Comparison of ENCODE assay signal across 14 mouse cellular contexts in the genomic region with DNA sequence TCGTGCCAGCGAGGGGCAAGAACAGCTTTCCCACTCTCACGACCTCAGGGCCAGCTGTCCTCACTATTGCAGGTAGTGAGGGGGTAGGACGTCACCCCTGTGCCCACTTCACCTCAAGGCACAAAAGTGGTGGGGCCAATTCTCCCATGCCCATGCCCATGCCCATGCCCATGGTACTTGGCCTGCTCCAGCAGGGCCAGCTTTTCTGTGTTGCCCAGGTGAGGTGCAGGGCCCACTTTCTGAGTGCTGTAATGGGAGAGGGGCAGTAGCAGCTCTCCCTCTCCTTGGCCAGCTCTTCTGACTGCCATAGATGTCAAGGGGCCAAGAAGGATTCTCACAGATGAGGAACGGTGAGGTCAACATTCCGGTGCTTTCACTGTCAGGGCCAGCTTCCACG.
"Had no signal": no experiment of that assay in that cellular context is flagged by ENCODE, and none has a peak within 500 bp of the region (broad histone marks: within the 10 kb centered on the region; RNA-seq: fewer than 3 reads in every experiment).

No protein-coding gene starts in this region.

- H3K9me3 ChIP-seq: limb, embryonic 13.5 days; neural tube, embryonic 15.5 days had no signal

- DNase-seq: kidney, adult 9 months; kidney, postnatal 25 days; layer of hippocampus, adult 9-11 months; layer of hippocampus, postnatal 36 days; lung, adult 18-20 months; right cerebral cortex, adult 18-20 months; right cerebral cortex, postnatal 25 days; thymus, adult 2 months; thymus, postnatal 25 days had no signal

- ATAC-seq: intestine, embryonic 16.5 days had no signal

- H3K36me3 ChIP-seq: limb, embryonic 13.5 days; neural tube, embryonic 15.5 days had no signal

- H3K9ac ChIP-seq: limb, embryonic 13.5 days; liver, embryonic 14.5 days; neural tube, embryonic 15.5 days had no signal

- H3K27me3 ChIP-seq: limb, embryonic 13.5 days; neural tube, embryonic 15.5 days had no signal

- H3K4me3 ChIP-seq: limb, embryonic 13.5 days; myocyte; neural tube, embryonic 15.5 days had no signal

- H3K4me1 ChIP-seq: limb, embryonic 13.5 days; neural tube, embryonic 15.5 days had no signal

- H3K27ac ChIP-seq: limb, embryonic 13.5 days; liver, embryonic 14.5 days; neural tube, embryonic 15.5 days had no signal

- H3K4me2 ChIP-seq: limb, embryonic 13.5 days; neural tube, embryonic 15.5 days had no signal
